Mouse (Mus musculus): ENCODE measurements around the gene Eef2.
A peak's percentile ranks its signal among the peaks of the same experiment; 100 is the strongest.
"Not testable (repeated sequence)": the region's sequence is repeated elsewhere in the genome, so short reads cannot be mapped to it uniquely, and the experiment has no call there.

Gene Eef2

DNA sequence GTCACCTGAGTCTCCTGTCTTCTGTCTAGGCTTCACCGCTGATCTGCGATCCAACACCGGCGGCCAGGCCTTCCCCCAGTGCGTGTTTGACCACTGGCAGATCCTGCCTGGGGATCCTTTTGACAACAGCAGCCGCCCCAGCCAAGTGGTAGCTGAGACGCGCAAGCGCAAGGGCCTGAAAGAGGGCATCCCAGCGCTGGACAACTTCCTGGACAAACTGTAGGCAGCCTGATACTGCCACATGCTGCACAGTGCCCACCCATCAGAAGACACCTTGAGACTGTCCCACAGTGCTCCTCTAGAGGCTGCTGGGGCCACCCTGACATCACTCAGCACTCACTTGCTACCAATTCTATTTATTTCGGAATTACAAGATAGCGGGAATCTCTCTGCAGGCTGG lies 5.4 kb downstream of the Eef2 start:
- not testable (repeated sequence) for DNase-seq

DNA sequence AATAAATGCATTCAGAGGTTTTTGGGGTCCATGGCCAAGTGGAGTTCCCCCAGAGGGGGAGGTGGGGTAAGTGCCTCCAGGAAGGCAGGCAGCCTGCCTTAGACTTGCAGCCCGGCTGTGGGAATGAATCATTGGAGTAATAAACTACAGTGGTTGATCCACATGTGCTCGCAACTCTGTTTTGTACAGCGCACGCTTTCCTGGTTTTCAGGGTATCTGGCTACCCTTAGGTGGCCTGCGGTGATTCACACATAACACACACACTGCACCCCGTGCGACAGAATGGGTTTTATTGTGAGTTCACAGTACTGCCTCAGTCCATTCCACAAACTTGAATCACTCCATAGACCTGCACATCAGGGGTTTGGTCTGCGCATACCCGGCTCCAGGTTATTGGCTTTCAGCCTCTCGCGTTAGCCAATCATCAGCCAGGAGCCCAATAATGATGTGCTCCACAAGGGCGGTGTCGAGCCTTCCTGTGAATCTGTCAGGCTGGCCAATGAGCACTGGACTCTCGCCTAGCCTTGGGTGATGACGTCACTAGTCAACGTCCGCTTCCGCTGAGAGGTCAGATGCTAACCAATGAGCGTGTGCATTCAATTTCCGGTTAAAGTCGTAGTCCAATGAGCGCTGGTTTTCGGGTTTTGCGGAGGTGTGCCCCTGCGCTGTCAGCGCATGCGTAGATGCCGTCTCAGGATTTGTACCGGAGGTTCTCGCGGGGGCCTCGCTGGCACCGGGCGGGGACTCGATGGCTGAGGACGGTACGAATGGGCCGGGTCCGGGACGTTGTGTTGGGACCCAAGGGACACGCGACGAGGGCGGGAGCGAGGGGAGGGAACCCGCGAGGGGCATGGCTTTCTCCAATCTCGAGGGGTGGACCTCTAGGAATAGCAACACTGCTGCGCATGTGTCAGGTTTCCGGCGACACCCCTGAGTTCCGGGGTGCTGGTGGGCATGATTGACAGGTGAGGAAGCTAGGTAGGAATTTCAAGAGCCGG lies 6.2 kb downstream of the Eef2 start, which contains the start of gene Dapk3:
TSS of gene Dapk3 (plus strand) at position 670 of the 998 bp plus-strand sequence.
- peak; percentile 94 for DNase-seq

DNA sequence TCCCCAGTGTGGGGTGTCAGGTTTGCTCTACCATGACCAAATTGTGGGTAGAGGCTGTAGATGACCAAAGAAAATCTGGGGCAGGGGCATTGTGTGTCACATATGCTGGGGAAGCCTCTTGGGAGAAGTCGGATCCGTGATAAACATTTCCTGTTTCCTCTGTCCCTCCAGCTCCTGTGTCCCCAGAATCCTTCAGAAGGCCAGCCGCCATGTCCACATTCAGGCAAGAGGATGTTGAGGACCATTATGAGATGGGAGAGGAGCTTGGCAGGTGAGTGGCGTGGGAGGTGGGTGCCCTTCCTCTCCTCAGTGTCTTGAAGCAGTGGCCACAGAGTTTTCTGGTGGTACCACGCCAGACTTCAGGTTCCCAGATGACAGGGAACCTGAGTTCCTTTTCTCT lies 7.4 kb downstream of the Eef2 start, which contains the start of gene 4930442H23Rik:
TSS of gene 4930442H23Rik (minus strand) at position 45 of the 400 bp plus-strand sequence.
- no peak for DNase-seq

DNA sequence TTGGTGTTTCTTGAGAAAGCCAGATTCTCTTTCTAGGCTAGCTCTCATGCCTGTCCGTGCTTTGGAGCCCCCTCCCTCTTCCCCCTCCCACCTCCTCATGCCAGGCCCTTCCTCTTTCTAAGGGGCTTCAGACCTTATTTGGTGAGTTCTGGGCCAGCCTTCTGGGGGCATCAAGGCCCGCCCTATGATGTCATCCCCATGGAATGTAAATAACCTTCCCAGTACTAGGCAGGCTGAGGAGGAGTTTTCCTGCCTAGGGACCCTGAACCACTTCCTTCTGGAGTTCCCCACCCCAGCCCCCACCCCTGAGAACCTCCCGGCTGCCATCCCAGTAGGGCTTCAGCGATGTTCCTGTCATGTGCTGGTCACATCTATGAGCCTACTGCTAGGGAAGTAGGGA lies 8.3 kb downstream of the Eef2 start:
- DNase-seq: no peak

DNA sequence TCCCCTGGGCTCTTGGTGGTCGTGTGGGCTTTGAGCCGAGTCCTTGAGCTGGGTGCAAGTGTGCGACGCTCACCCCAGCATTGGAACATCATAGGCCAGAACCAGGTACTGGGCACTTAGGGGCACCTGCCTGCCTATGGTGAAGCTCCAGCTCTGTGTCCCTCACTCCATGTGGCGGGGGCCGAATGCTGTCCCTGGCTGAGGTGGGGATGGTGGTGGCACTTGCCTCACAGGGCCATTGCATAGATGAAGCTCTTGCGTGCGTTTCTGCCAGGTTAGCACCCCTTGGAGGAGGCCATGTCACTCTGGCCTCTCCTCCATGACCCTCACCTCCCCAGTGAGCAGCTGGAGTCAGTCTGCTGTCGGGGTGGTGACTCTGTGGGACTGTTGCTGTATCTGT lies 10.7 kb downstream of the Eef2 start:
- no peak for DNase-seq

DNA sequence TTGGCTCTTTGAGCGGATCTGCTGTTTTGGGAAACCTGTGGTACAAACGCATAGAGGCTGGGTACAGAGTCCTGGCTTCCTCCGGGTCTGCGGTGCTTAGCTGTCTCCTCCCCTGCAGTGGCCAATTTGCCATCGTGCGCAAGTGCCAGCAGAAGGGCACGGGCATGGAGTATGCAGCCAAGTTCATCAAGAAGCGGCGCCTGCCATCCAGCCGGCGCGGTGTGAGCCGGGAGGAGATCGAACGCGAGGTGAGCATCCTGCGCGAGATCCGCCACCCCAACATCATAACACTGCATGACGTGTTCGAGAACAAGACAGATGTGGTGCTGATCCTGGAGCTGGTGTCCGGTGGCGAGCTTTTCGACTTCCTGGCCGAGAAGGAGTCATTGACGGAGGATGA lies 13.4 kb downstream of the Eef2 start:
- no peak for DNase-seq

DNA sequence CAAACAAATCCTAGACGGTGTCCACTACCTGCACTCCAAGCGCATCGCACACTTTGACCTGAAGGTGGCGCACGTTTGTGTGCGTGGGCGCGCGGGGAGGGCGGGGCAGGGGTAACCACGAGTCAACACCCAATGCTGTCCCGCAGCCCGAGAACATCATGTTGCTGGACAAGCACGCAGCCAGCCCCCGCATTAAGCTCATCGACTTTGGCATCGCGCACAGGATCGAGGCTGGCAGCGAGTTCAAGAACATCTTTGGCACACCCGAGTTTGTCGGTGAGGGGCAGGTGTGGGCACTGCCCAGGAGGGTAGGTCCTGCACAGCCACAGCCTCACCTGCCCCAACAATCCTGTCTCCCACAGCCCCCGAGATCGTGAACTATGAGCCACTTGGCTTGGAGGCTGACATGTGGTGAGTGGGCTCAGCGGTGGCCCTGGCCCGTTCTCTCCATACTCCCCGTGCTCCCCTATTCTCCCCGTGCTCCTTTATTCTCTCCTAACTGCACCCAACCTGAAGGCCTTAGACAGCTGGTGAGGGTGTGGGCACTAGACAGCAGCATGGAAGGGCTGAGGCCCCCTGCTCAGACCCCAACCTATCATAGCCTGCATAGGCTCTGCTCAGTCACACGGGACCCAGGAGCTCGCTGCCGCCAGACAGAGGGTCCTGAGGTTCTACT lies 13.9 kb downstream of the Eef2 start:
- no peak for DNase-seq

DNA sequence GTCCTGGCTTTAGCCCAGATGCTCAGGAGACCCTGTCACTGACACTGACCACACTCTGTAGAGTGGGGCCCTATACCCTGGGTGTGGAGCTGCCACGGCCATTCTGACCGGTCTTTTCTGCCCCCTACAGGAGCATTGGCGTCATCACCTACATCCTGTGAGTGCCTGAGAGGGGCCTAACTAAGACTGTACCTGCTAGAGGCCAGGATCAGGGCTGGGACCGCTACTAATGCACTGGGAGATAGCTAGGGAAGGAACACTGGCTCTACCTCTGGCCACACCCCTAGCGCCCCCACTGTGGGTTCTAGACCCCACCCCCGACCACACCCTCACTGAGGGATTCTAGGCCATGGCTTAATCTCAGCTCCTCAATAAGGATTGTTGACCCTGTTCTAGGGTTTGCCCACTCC lies 14.5 kb downstream of the Eef2 start:
- DNase-seq: no peak

DNA sequence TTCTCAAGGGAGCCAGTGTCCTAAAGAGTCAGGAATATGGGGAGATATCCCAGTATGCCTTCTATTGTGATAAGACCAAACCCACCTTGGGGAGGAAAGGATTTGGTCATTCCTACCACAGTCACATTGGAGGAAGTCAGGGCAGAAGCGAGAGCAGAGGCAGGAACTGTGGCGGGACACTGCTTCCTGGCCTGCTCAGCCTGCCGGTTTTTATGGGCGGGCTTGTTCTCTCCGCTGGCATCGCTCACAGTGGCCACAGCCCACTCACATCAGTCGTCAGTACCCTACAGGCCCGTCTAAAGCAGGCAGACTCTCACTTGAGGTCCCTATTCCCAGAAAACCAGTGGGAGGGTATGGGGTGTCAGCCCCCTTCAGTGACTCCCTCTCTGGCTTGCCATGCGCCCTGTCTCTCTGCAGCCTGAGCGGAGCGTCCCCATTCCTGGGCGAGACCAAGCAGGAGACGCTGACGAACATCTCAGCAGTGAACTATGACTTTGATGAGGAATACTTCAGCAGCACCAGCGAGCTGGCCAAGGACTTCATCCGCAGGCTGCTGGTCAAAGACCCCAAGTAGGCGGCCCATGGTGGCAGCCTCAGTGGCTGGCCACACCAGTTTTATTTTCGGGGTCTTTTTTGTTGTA lies 15.0 kb downstream of the Eef2 start:
- DNase-seq: no peak

DNA sequence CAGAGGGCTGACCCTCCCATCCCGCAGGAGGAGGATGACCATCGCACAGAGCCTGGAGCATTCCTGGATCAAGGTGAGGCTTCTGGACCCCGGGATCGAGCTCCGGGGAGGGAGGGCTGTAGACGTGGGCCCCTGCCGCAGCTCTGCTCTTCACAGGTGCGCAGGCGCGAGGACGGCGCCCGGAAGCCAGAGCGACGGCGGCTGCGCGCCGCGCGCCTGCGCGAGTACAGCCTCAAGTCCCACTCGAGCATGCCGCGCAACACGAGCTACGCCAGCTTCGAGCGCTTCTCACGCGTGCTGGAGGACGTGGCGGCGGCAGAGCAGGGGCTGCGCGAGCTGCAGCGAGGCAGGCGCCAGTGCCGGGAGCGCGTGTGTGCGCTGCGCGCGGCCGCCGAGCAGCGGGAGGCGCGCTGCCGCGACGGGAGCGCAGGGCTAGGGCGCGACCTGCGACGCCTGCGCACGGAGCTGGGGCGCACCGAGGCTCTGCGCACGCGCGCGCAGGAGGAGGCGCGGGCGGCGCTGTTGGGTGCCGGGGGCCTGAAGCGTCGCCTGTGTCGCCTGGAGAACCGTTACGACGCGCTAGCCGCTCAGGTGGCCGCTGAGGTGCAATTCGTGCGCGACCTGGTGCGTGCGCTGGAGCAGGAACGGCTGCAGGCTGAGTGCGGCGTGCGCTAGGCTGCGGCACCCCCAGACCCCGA lies 16.0 kb downstream of the Eef2 start:
- peak; percentile 90 for DNase-seq

DNA sequence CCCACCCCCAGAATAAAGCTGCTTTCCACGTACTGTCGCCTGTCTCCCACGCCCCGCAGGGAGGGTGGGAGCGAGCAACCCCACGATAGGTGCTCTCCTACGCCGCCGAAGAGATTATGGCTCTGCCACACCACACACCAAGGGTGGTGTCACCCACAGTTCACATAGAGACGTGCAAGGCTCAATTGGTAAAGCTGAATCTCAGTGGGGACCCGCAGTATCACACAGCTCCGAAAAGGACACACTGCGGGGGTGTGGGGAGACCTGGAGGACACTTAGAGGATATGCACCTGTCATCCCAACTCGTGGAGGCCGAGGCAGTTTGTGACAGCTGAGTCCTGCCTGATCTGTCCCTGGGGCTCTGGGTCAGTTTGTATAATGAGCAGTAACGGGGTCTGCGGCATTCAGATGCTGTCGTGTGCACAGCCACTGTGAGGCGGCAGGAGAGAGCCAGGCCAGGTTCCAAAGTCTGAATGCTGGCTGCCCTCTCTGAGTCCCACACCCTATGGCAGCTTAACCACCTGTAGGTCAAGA lies 16.6 kb downstream of the Eef2 start:
- DNase-seq: no peak

DNA sequence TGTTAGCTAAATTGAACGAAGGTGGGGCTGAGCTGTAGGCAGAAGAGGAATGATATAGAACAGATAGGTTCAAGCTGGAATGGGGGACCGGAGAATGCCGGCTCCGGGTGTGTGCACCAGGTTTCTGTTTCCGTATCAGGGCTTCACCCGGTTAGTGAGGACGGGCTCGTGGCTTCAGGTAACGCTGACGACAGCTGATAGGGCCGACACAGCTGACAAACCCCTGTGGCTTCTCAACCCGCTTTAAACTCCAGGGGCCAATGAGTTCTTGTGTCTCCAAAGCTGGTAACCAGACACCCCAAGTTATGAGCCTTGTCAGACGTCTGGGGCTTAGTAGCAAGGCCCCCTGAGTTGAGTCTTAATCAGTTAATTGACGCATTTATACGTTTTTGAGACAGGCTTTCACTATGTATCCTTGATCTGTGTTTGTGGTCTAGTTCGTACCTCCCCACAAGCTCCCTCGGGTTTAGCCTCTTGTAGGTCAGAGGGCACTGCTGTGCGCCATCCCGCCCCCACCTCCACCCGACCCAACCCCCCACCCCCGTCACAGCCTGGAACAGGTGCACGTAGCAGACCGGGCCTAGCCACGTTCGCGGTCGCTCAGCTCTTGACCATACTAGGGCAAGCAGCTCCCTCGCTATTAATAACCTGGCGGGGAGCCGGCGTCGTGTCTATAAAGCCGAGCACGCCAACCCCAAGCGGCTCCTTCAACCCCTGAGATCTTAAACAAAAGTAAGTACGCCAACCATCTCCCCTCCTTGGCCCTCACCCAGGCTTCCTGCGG lies 17.8 kb downstream of the Eef2 start:
- DNase-seq: peak; percentile 42

DNA sequence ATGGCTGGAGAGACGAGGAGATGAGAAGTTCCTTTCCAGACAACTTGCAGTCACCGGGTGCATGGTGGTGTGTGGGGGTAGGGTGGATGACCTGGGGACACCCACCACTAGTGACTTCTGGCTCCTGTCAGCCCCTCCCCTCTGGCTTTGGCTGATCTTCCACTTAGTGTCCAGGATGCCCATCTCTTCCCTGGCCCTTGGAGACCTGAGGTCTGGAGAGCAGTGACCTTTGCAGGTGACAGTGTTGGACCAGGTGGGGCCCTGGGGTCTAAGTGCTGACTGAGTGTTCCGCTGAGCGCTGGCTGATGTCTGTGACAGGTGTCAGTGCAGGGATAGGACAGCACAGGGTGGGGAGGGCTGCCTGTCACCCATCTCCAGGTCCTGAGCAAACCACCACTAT lies 18.9 kb downstream of the Eef2 start:
- DNase-seq: no peak

DNA sequence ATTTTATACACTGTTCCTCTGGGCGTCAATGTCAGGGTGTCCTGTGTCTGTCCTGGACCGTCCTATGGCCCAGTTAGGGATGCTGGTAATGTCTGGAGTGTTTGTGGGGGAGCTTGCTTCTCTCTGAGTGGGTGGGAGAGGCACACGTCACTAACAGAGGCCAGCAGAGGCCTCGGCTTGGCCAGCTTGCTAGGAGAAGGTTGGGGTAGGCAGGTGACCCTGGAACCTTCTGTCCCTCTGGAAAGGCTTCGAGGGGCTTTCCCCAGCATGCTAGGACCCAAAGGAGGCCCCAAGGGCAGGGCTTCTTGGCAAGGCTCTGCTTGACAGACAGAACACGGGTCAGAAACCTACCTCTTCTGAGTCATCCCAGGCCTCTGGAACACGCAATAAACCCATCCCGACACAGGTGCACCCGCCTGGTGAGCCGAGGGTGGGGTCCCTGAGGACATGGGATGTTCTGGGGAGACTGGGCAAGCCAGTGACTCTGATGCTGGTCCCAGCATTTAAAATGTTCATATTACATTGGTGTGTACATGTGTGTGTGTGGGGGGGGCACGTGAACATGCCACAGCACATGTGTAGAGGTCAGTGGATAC lies 20.1 kb downstream of the Eef2 start:
- DNase-seq: no peak

DNA sequence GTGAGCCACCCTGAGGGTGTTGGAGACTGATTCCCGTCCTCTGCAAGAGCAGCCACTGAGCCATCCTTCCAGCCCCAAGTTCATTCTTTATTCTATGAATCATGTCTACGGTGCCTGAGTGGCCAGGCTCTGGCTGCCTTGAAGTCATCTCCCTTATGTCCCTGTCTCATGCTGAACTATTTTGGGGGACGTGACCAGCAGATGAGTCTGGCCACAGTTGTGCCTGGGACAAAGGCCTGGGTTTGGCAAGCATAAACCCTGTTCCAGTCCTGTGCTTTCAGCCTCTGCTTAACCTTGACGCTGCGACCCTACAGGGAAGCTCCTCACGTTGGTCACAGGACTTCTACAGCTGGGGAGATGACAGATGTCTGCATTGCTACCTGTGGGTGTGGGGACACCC lies 20.9 kb downstream of the Eef2 start:
- no peak for DNase-seq

DNA sequence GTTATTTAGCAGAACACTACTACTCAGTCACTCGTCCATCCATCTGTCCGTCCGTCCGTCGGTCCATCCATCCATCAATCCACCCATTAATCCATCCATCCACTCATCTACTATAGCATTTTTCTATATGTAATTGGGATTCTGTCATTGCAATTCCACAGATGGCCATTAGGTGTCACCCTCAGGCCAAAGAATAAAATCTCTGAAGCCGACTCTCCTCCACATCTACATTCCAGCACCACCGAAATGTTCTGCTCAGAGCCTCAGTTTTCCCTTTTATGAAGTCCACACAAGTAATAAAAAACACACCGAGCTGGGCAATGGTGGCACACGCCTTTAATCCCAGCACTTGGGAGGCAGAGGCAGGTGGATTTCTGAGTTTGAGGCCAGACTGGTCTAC lies 21.8 kb downstream of the Eef2 start:
- peak; percentile 71 for DNase-seq

DNA sequence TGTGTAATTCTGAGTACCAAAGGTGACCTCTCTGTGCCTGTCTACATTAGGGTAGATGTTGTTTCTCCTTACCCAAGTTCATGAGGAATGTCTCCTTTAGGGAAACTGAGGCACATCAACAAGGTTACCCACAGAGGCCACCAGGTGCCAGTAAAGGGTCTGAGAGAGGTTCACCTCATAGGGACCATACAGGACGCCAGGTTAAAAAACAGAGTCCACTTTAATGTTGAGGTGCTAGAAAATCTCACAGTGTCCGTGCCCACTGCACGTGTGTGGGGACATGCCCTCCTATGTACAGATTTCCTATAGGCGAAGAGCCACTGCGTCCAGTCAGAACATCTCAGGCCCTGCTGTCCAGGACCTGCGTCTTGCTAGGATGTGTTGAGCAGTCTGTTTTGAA lies 22.6 kb downstream of the Eef2 start:
- DNase-seq: no peak

DNA sequence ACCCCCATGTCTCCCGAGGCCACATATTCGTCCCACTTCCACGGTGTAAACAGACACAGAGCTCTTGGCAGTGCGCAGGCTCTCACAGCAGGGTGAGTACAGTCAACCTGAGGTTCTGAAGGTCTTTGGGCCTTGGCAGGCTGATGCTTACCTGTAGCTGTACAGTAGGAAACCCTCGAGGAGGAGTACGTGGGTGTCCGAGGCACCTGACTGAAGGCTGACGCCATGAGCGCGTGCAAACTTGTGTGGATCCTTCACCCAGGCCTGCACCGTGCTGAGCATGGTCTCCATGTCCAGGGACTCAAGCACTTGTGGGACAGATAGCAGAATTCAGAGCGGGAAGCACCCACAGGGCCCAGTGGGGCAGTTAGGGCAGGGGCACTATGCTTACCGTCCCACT lies 23.7 kb downstream of the Eef2 start:
- no peak for DNase-seq

DNA sequence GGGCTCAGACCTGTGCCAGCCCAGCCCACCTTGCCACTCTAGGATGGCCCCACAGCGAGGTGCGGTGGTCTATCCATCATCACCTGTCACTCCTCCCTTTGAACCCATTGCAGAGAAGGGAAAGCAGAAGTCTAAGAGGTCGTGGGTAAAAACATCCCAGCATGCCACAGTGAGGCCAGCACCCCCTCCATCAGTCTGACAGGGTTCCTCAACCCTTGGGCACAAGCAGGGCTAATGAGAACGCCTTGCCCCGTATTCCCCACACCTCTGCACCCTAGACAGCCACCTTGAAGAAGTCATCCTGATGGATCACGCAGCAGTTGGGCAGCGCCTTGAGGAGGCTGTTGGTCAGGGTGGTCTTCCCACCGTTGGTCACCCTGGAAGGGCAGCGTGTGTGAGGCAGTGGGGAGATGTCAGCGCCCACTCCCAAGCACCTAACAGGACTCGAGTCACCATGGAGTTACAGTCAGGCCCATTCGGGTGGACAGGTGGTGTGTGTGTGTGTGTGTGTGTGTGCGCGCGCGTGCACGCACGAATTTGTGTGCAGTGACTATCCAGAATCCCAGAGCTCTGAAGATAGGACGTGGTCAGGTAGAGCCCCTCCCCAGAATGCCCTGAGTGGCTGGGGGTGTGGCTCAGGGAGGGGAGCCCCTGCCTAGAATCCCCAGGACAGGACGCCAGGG lies 24.3 kb downstream of the Eef2 start:
- no peak for DNase-seq

Data from thymus, postnatal 25 days (tissue).